12 mouse cellular contexts compared by ENCODE assay signal in genomic region chr11:50217811-50218210, GRCm38 (mm10). TPM values are rescaled to one million over a fixed set of nuclear protein-coding genes. Genes with fewer than 3 reads are reported as not detected.
A peak's percentile ranks its signal among the peaks of the same experiment; 100 is the strongest.
DNase-seq lines count a peak whose midpoint lies in the region; ATAC-seq and TF ChIP-seq lines count a peak whose summit lies in the region.
"Had no signal": no experiment of that assay in that cellular context is flagged by ENCODE, and none has a peak within 500 bp of the region (broad histone marks: within the 10 kb centered on the region; RNA-seq: fewer than 3 reads in every experiment).

No protein-coding gene starts in this region.

- peak overlapping the region; percentile 42; the same call in 1 of the 2 replicates for H3K27ac ChIP-seq in heart, embryonic 10.5 days
- no peak overlapping the region for H3K27ac ChIP-seq in midbrain, embryonic 16.5 days (ENCODE audit: low read length)
- H3K27ac ChIP-seq in midbrain, embryonic 14.5 days (replicated peaks; ENCODE audit: low read depth, low read length): no peak overlapping the region
- H3K27ac ChIP-seq in kidney, adult 2 months (ENCODE audit: insufficient read depth, low read depth, low read length): no peak overlapping the region
- H3K27ac ChIP-seq: heart, adult 2 months; hindbrain, embryonic 15.5 days had no signal

- TF ChIP-seq POLR2A in kidney, adult 2 months (IDR thresholded peaks at IDR 0.05; ENCODE audit: low read depth, low read length): no peak

- H3K36me3 ChIP-seq in heart, embryonic 10.5 days: no peaks in the 10 kb centered on the region
- no peaks in the 10 kb centered on the region for H3K36me3 ChIP-seq in midbrain, embryonic 16.5 days (ENCODE audit: control insufficient read depth, insufficient read depth, low read length)
- H3K36me3 ChIP-seq in midbrain, embryonic 14.5 days (ENCODE audit: control insufficient read depth, insufficient read depth, low read length): no peaks in the 10 kb centered on the region
- H3K36me3 ChIP-seq in kidney, adult 2 months (ENCODE audit: control insufficient read depth, insufficient read depth, low read length): no peaks in the 10 kb centered on the region
- H3K36me3 ChIP-seq: hindbrain, embryonic 15.5 days had no signal

- TF ChIP-seq CTCF in kidney, adult 2 months (conservative IDR thresholded peaks at IDR 0.05; ENCODE audit: insufficient read depth, insufficient read length, low read depth, low read length): no peak

- no peak for ATAC-seq in midbrain, embryonic 16.5 days
- ATAC-seq in midbrain, embryonic 14.5 days (ENCODE audit: low FRiP score, low TSS enrichment): no peak

- H3K27me3 ChIP-seq in heart, embryonic 10.5 days (ENCODE audit: insufficient read depth, poor library complexity, severe bottlenecking): peaks cover 5% of the 10 kb centered on the region; the same call in 1 of the 2 replicates
- no peaks in the 10 kb centered on the region for H3K27me3 ChIP-seq in midbrain, embryonic 16.5 days (ENCODE audit: control insufficient read depth, insufficient read depth, low read depth, low read length)
- H3K27me3 ChIP-seq in midbrain, embryonic 14.5 days (ENCODE audit: control insufficient read depth, insufficient read depth, low read length): no peaks in the 10 kb centered on the region
- no peaks in the 10 kb centered on the region for H3K27me3 ChIP-seq in kidney, adult 2 months (replicated peaks; ENCODE audit: control insufficient read depth, insufficient read depth, low read length)
- H3K27me3 ChIP-seq: hindbrain, embryonic 15.5 days had no signal

- H3K4me3 ChIP-seq in heart, embryonic 10.5 days: no peak overlapping the region
- H3K4me3 ChIP-seq in midbrain, embryonic 16.5 days (ENCODE audit: low read depth, low read length): no peak overlapping the region
- H3K4me3 ChIP-seq in midbrain, embryonic 14.5 days (replicated peaks; ENCODE audit: low read depth, low read length): no peak overlapping the region
- H3K4me3 ChIP-seq in kidney, adult 2 months (ENCODE audit: insufficient read depth, low read depth, low read length): no peak overlapping the region
- H3K4me3 ChIP-seq: heart, adult 2 months; hindbrain, embryonic 15.5 days had no signal

- WGBS in heart, embryonic 10.5 days: 33% methylated on average over 4 of the region's 4 CpGs
- 74% methylated on average over 4 of the region's 4 CpGs for WGBS in midbrain, embryonic 16.5 days
- WGBS in midbrain, embryonic 14.5 days: 67% methylated on average over 4 of the region's 4 CpGs
- WGBS in kidney, adult 2 months: 23% methylated on average over 4 of the region's 4 CpGs

- H3K4me2 ChIP-seq in midbrain, embryonic 16.5 days (ENCODE audit: low read length): no peak overlapping the region
- no peak overlapping the region for H3K4me2 ChIP-seq in midbrain, embryonic 14.5 days (ENCODE audit: low read length)
- H3K4me2 ChIP-seq: hindbrain, embryonic 15.5 days had no signal

- no peak for DNase-seq in heart, embryonic 10.5 days (ENCODE audit: low spot score)
- no peak for DNase-seq in heart, adult 18-20 months
- no peak for DNase-seq in midbrain, embryonic 14.5 days
- peak; percentile 72 for DNase-seq in kidney, adult 2 months
- no peak for DNase-seq in right cerebral cortex, adult 2 months (ENCODE audit: low spot score in 2 of 2)
- no peak for DNase-seq in right cerebral cortex, adult 18-20 months
- DNase-seq: cerebellum, postnatal 36 days; heart, adult 2 months; left cerebral cortex, postnatal 4 days; thymus, postnatal 14 days had no signal

- H3K9me3 ChIP-seq in heart, embryonic 10.5 days: no peaks in the 10 kb centered on the region
- no peaks in the 10 kb centered on the region for H3K9me3 ChIP-seq in midbrain, embryonic 16.5 days (replicated peaks; ENCODE audit: control insufficient read depth, low read length, poor library complexity, severe bottlenecking)
- H3K9me3 ChIP-seq in midbrain, embryonic 14.5 days (ENCODE audit: control insufficient read depth, low read length): no peaks in the 10 kb centered on the region
- H3K9me3 ChIP-seq: hindbrain, embryonic 15.5 days had no signal

- H3K4me1 ChIP-seq in heart, embryonic 10.5 days: peaks cover 35% of the 10 kb centered on the region
- peaks cover 4% of the 10 kb centered on the region for H3K4me1 ChIP-seq in midbrain, embryonic 16.5 days (ENCODE audit: control insufficient read depth, insufficient read depth, low read length)
- peaks cover 10% of the 10 kb centered on the region for H3K4me1 ChIP-seq in midbrain, embryonic 14.5 days (ENCODE audit: control insufficient read depth, insufficient read depth, low read length)
- H3K4me1 ChIP-seq in kidney, adult 2 months (ENCODE audit: control insufficient read depth, insufficient read depth, low read length): peaks cover 8% of the 10 kb centered on the region

- 0 out of 2 replicates have a peak overlapping the region, but pooled peaks have one; percentile 21 for H3K9ac ChIP-seq in midbrain, embryonic 16.5 days (ENCODE audit: low read depth, low read length)
- no peak overlapping the region for H3K9ac ChIP-seq in midbrain, embryonic 14.5 days (replicated peaks; ENCODE audit: low read length)
- H3K9ac ChIP-seq: hindbrain, embryonic 15.5 days had no signal

RNA-seq across cellular contexts. Expression of gene Mgat4b, which starts 7.1 kb away (rescaled TPM):
- 17.3 and 20.1 TPM in 2 replicates for polyA plus RNA-seq in heart, embryonic 10.5 days (2016; fragmentation: Nextera tagmentation; extraction: Ambion mirVana)
- 10 to 100 TPM; 70.3 to 79.9 TPM for total RNA-seq in heart, adult 18-20 months (2021)
- polyA plus RNA-seq in midbrain, embryonic 16.5 days (2015; fragmentation: Nextera tagmentation; extraction: Ambion mirVana): 33.3 and 38.3 TPM in 2 replicates
- polyA plus RNA-seq in midbrain, embryonic 14.5 days (2014; fragmentation: Nextera tagmentation; extraction: Ambion mirVana): 41.3 and 59.6 TPM in 2 replicates
- 85.4 and 105 TPM in 2 replicates for polyA plus RNA-seq in kidney, adult 2 months (2012; rRNA removed)

RNA-seq across cellular contexts. Expression of gene Sqstm1, which starts 7.2 kb away (rescaled TPM):
- polyA plus RNA-seq in heart, embryonic 10.5 days (2016; fragmentation: Nextera tagmentation; extraction: Ambion mirVana): 193 TPM in 2 replicates
- 100 to 1,000 TPM; 367 to 455 TPM for total RNA-seq in heart, adult 18-20 months (2021)
- polyA plus RNA-seq in midbrain, embryonic 16.5 days (2015; fragmentation: Nextera tagmentation; extraction: Ambion mirVana): 374 and 394 TPM in 2 replicates
- 293 and 312 TPM in 2 replicates for polyA plus RNA-seq in midbrain, embryonic 14.5 days (2014; fragmentation: Nextera tagmentation; extraction: Ambion mirVana)
- 337 and 344 TPM in 2 replicates for polyA plus RNA-seq in kidney, adult 2 months (2012; rRNA removed)

RNA-seq across cellular contexts. Expression of gene Ltc4s, which starts 20.6 kb away (rescaled TPM):
- 0.42 and 0.60 TPM in 2 replicates for polyA plus RNA-seq in heart, embryonic 10.5 days (2016; fragmentation: Nextera tagmentation; extraction: Ambion mirVana)
- total RNA-seq in heart, adult 18-20 months (2021): 10 to 100 TPM in 1 of 2 experiments, 1 to 10 TPM in 1; 5.9 to 10.2 TPM
- 1.8 and 3.3 TPM in 2 replicates for polyA plus RNA-seq in midbrain, embryonic 16.5 days (2015; fragmentation: Nextera tagmentation; extraction: Ambion mirVana)
- polyA plus RNA-seq in midbrain, embryonic 14.5 days (2014; fragmentation: Nextera tagmentation; extraction: Ambion mirVana): 1.0 and 2.5 TPM in 2 replicates
- 33.8 and 46.3 TPM in 2 replicates for polyA plus RNA-seq in kidney, adult 2 months (2012; rRNA removed)

RNA-seq across cellular contexts. Expression of gene Mrnip, which starts 43.6 kb away (rescaled TPM):
- 15.6 and 21.7 TPM in 2 replicates for polyA plus RNA-seq in heart, embryonic 10.5 days (2016; fragmentation: Nextera tagmentation; extraction: Ambion mirVana)
- total RNA-seq in heart, adult 18-20 months (2021): 1 to 10 TPM; 2.4 to 3.0 TPM
- 32.7 and 39.2 TPM in 2 replicates for polyA plus RNA-seq in midbrain, embryonic 16.5 days (2015; fragmentation: Nextera tagmentation; extraction: Ambion mirVana)
- 37.0 and 38.8 TPM in 2 replicates for polyA plus RNA-seq in midbrain, embryonic 14.5 days (2014; fragmentation: Nextera tagmentation; extraction: Ambion mirVana)
- polyA plus RNA-seq in kidney, adult 2 months (2012; rRNA removed): 21.0 and 21.1 TPM in 2 replicates
